Mouse (Mus musculus) left cerebral cortex, postnatal 4 days (tissue): ENCODE measurements at regions not wholly inside any gene's neighbourhood (a gene's known extent, or its start where the extent isn't known, plus 50 kb on each side); places are given as distances from the start of the nearest gene placed in this dataset.

Experiments used
- DNase-seq: peaks from one replicate; pipeline ENCODE4 v3.0.0-alpha.2; 2022
- intact Hi-C: fragments of 180-260 bp; cut with DNase I; formaldehyde crosslinking; loops from one replicate; pipeline ENCODE4 v1.15.1; 2025

GRCm38 (mm10) chr2:50943180-50943579, 205.7 kb downstream of the Rnd3 start:
- intact Hi-C loops, result no loop called here
- DNase-seq, result no peak

- intact Hi-C loops, result no loop called here
- DNase-seq, result no peak
Measured at GRCm38 (mm10) chr2:50942741-50943140, 206.2 kb downstream of the Rnd3 start.

GRCm38 (mm10) chr2:50932936-50933335, 216.0 kb downstream of the Rnd3 start:
- intact Hi-C loops, result no loop called here

GRCm38 (mm10) chr2:50921002-50921401, 227.9 kb downstream of the Rnd3 start:
- intact Hi-C loops, result no loop called here

More at GRCm38 (mm10) chr2:50932936-50933335, 216.0 kb downstream of the Rnd3 start:
- DNase-seq, result no peak

GRCm38 (mm10) chr2:50916323-50917221, 232.3 kb downstream of the Rnd3 start:
- intact Hi-C loops, result no loop called here
- peak; percentile 19 for DNase-seq

More at GRCm38 (mm10) chr2:50921002-50921401, 227.9 kb downstream of the Rnd3 start:
- no peak for DNase-seq

GRCm38 (mm10) chr2:50915149-50915548, 233.8 kb downstream of the Rnd3 start:
- DNase-seq, result no peak
- intact Hi-C loops, result no loop called here

- intact Hi-C loops, result no loop called here
- DNase-seq, result no peak
Measured at GRCm38 (mm10) chr2:50914176-50914575, 234.7 kb downstream of the Rnd3 start.

GRCm38 (mm10) chr2:50908762-50909161, 240.1 kb downstream of the Rnd3 start:
- DNase-seq, result no peak
- intact Hi-C loops, result no loop called here

GRCm38 (mm10) chr2:50902701-50903100, 246.2 kb downstream of the Rnd3 start:
- intact Hi-C loops, result no loop called here
- DNase-seq, result no peak

GRCm38 (mm10) chr2:50902220-50902619, 246.7 kb downstream of the Rnd3 start:
- no peak for DNase-seq
- intact Hi-C loops, result no loop called here

- DNase-seq, result no peak
- intact Hi-C loops, result no loop called here
Measured at GRCm38 (mm10) chr2:50888992-50889391, 259.9 kb downstream of the Rnd3 start.

- intact Hi-C loops, result no loop called here
- DNase-seq, result no peak
Measured at GRCm38 (mm10) chr2:50887954-50888353, 261.0 kb downstream of the Rnd3 start.

- peak; percentile 7 for DNase-seq
- intact Hi-C loops, result no loop called here
Measured at GRCm38 (mm10) chr2:50885924-50886315, 263.0 kb downstream of the Rnd3 start.

- no peak for DNase-seq
- intact Hi-C loops, result no loop called here
Measured at GRCm38 (mm10) chr2:50885280-50885923, 263.5 kb downstream of the Rnd3 start.

- intact Hi-C loops, result no loop called here
- DNase-seq, result no peak
Measured at GRCm38 (mm10) chr2:50881514-50882038, 267.3 kb downstream of the Rnd3 start.

- DNase-seq, result no peak
- intact Hi-C loops, result no loop called here
Measured at GRCm38 (mm10) chr2:50880806-50881205, 268.1 kb downstream of the Rnd3 start.

- no peak for DNase-seq
- intact Hi-C loops, result no loop called here
Measured at GRCm38 (mm10) chr2:50877716-50878115, 271.2 kb downstream of the Rnd3 start.

- intact Hi-C loops, result no loop called here
- no peak for DNase-seq
Measured at GRCm38 (mm10) chr2:50875072-50875471, 273.8 kb downstream of the Rnd3 start.

GRCm38 (mm10) chr2:50853538-50854244, 295.2 kb downstream of the Rnd3 start:
- no peak for DNase-seq
- intact Hi-C loops, result no loop called here

GRCm38 (mm10) chr2:50852413-50852919, 296.4 kb downstream of the Rnd3 start:
- no peak for DNase-seq
- intact Hi-C loops, result no loop called here

- intact Hi-C loops, result no loop called here
- no peak for DNase-seq
Measured at GRCm38 (mm10) chr2:50850071-50850470, 298.8 kb downstream of the Rnd3 start.
